Mouse (Mus musculus) limb, embryonic 14.5 days (tissue): ENCODE measurements around the gene Vti1a. TPM values are rescaled to one million over a fixed set of nuclear protein-coding genes. Genes with fewer than 3 reads are reported as not detected.

Experiments used
- ATAC-seq: fragments of 200-750 bp; cut with Nextera tagmentation; 2 replicates; pipeline ENCODE4 v1.8.0; 2017; ENCODE audit warnings: low read depth, moderate number of reproducible peaks, moderate TSS enrichment; ENCODE audit not compliant: low FRiP score
- DNase-seq: peaks from one replicate; pipeline ENCODE4 v3.0.0-alpha.2; 2015; ENCODE audit warnings: low spot score
- H3K27ac ChIP-seq: fragments of 300-500 bp; sonication (generic); replicated peaks from 2 replicates; pipeline ENCODE4 v1.5.1; 2014; ENCODE audit warnings: low read depth, mild to moderate bottlenecking, low read length, moderate library complexity, mixed read lengths
- H3K27me3 ChIP-seq: fragments of 300-500 bp; sonication (generic); 2 replicates; pipeline ENCODE4 v1.6.1; 2014; ENCODE audit warnings: low read length, mixed read lengths; ENCODE audit not compliant: control insufficient read depth, insufficient read depth
- H3K36me3 ChIP-seq: fragments of 300-500 bp; sonication (generic); 2 replicates; pipeline ENCODE4 v1.6.1; 2014; ENCODE audit warnings: mild to moderate bottlenecking, low read length, moderate library complexity, mixed read lengths; ENCODE audit not compliant: control insufficient read depth, insufficient read depth
- H3K4me1 ChIP-seq: fragments of 300-500 bp; sonication (generic); 2 replicates; pipeline ENCODE4 v1.6.1; 2014; ENCODE audit warnings: antibody characterized with exemption, low read length, mixed read lengths; ENCODE audit not compliant: control insufficient read depth, insufficient read depth
- H3K4me2 ChIP-seq: fragments of 300-500 bp; sonication (generic); replicated peaks from 2 replicates; pipeline ENCODE4 v1.6.1; 2014; ENCODE audit warnings: low read depth, mild to moderate bottlenecking, low read length, moderate library complexity; ENCODE audit not compliant: severe bottlenecking
- H3K4me3 ChIP-seq: fragments of 300-500 bp; sonication (generic); replicated peaks from 2 replicates; pipeline ENCODE4 v1.5.1; 2014; ENCODE audit warnings: low read length
- H3K9ac ChIP-seq: fragments of 300-500 bp; sonication (generic); 2 replicates; pipeline ENCODE4 v1.6.1; 2014; ENCODE audit warnings: mild to moderate bottlenecking, low read depth, low read length, moderate library complexity; ENCODE audit not compliant: severe bottlenecking
- H3K9me3 ChIP-seq: fragments of 300-500 bp; sonication (generic); 2 replicates; pipeline ENCODE4 v1.6.1; 2016; ENCODE audit warnings: low read length; ENCODE audit not compliant: control insufficient read depth
- POLR2A ChIP-seq: fragments of 200-500 bp; IDR thresholded peaks from 2 replicates; pipeline ENCODE4 v1.8.0; 2012; ENCODE audit warnings: inconsistent platforms, mild to moderate bottlenecking, moderate library complexity, borderline replicate concordance; ENCODE audit not compliant: insufficient read depth, insufficient read length; ENCODE audit errors: extremely low read depth
- WGBS: fragments of 180-500 bp; shearing (Covaris S2); extraction: QIAGEN DNeasy Blood & Tissue Kit; methylation state at CpG from one replicate; pipeline ENCODE4 v1.1.7; 2014; 5-methylcytosine and 5-hydroxymethylcytosine counted together
- polyA plus RNA-seq, 2 experiments: library from polyadenylated mRNA; depleted of rRNA in 1 of 2; stranded (reverse) in 1 of 2; unstranded in 1 of 2; fragments of >200 nt; fragmentation: Nextera tagmentation in 1 of 2; extraction: Ambion mirVana in 1 of 2; gene quantifications; 2 replicates each; pipeline versions ENCODE4 v1.2.1 to v1.2.3; 2012 to 2014

Vti1a gene
- polyA plus RNA-seq, 2 experiments, result 14.7 to 22.8 TPM

- no peak for DNase-seq
- 50% methylated on average over 5 of the region's 5 CpGs for WGBS
- TF ChIP-seq POLR2A, result no peak
Measured at GRCm38 (mm10) chr19:55483526-55483925, 167.4 kb downstream of the Vti1a start.

DNA sequence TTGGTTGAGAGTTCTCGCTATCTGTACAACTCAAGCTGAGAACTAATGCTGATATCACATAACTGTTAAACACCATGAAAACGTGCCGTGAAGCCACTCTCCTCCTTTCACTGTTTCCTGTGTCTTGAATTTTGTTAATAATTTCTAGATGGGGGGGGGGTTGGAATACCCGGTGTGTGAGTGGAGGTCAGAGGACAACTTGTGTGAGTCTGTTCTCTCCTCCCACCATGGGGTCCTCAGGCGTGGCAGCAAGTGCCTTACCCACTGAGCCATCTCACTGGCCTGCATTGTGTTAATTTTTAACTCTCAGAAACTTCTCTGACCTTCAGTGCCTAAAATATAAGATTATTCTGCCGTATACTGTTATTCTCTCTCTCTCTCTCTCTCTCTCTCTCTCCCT lies 168.5 kb downstream of the Vti1a start:
- Histone ChIP-seq H3K27ac (no peak overlapping the region), H3K9ac (no peak overlapping the region), H3K9me3 (no peaks in the 10 kb centered on the region), H3K4me3 (no peak overlapping the region), H3K4me1 (no peaks in the 10 kb centered on the region; the same call in 1 of the 2 replicates), H3K36me3 (no peaks in the 10 kb centered on the region), H3K27me3 (no peaks in the 10 kb centered on the region), H3K4me2 (no peak overlapping the region)
- DNase-seq, result no peak
- ATAC-seq, result no peak
- 77% methylated on average over 6 of the region's 6 CpGs for WGBS
- no peak for TF ChIP-seq POLR2A

More at GRCm38 (mm10) chr19:55483526-55483925, 167.4 kb downstream of the Vti1a start:
- Histone ChIP-seq H3K4me1 (no peaks in the 10 kb centered on the region; the same call in 1 of the 2 replicates), H3K27ac (no peak overlapping the region), H3K27me3 (no peaks in the 10 kb centered on the region), H3K9ac (no peak overlapping the region), H3K4me2 (no peak overlapping the region), H3K36me3 (no peaks in the 10 kb centered on the region), H3K4me3 (no peak overlapping the region), H3K9me3 (no peaks in the 10 kb centered on the region)
- ATAC-seq, result no peak

- Histone ChIP-seq H3K27ac (no peak overlapping the region), H3K36me3 (no peaks in the 10 kb centered on the region), H3K27me3 (no peaks in the 10 kb centered on the region), H3K9me3 (no peaks in the 10 kb centered on the region), H3K4me3 (no peak overlapping the region), H3K4me2 (no peak overlapping the region), H3K4me1 (no peaks in the 10 kb centered on the region; the same call in 1 of the 2 replicates), H3K9ac (no peak overlapping the region)
- 71% methylated on average over 4 of the region's 4 CpGs for WGBS
- DNase-seq (no peak), ATAC-seq (no peak)
- no peak for TF ChIP-seq POLR2A
Measured at GRCm38 (mm10) chr19:55486473-55486872, 170.4 kb downstream of the Vti1a start.

GRCm38 (mm10) chr19:55491126-55492076 lies 175.3 kb downstream of the Vti1a start:
- Histone ChIP-seq H3K36me3 (no peaks in the 10 kb centered on the region), H3K9ac (no peak overlapping the region), H3K9me3 (no peaks in the 10 kb centered on the region), H3K4me1 (peaks cover 4% of the 10 kb centered on the region; the same call in 1 of the 2 replicates), H3K27me3 (no peaks in the 10 kb centered on the region), H3K4me3 (no peak overlapping the region), H3K4me2 (no peak overlapping the region), H3K27ac (no peak overlapping the region)
- DNase-seq, result no peak
- 48% methylated on average over 15 of the region's 15 CpGs for WGBS
- TF ChIP-seq POLR2A, result no peak
- no peak for ATAC-seq

- WGBS, result 49% methylated on average over 9 of the region's 9 CpGs
- Histone ChIP-seq H3K4me3 (no peak overlapping the region), H3K27me3 (no peaks in the 10 kb centered on the region), H3K27ac (no peak overlapping the region), H3K4me2 (no peak overlapping the region), H3K36me3 (no peaks in the 10 kb centered on the region), H3K9me3 (no peaks in the 10 kb centered on the region), H3K9ac (no peak overlapping the region), H3K4me1 (peaks cover 20% of the 10 kb centered on the region)
- ATAC-seq, result no peak
- TF ChIP-seq POLR2A, result no peak
- DNase-seq, result no peak
Measured at GRCm38 (mm10) chr19:55496333-55496732, 180.2 kb downstream of the Vti1a start.
